Mouse (Mus musculus) testis, adult 10 weeks (tissue): Measurements from ENCODE around the gene Svs1. TPM values are rescaled to one million over a fixed set of nuclear protein-coding genes. Genes with fewer than 3 reads are reported as not detected.

Experiments used
- polyA plus RNA-seq: library from polyadenylated mRNA; stranded (reverse); fragments of 350-450 nt; fragmentation: Illumina TruSeq; extraction: RNeasy Lipid Tissue Mini Kit (QIAGEN cat#74804); gene quantifications from one replicate; pipeline ENCODE4 v1.2.3, GENCODE M21; 2014; ENCODE audit warnings: low read depth, low replicate concordance

The Svs1 gene
- not detected for polyA plus RNA-seq

DNA sequence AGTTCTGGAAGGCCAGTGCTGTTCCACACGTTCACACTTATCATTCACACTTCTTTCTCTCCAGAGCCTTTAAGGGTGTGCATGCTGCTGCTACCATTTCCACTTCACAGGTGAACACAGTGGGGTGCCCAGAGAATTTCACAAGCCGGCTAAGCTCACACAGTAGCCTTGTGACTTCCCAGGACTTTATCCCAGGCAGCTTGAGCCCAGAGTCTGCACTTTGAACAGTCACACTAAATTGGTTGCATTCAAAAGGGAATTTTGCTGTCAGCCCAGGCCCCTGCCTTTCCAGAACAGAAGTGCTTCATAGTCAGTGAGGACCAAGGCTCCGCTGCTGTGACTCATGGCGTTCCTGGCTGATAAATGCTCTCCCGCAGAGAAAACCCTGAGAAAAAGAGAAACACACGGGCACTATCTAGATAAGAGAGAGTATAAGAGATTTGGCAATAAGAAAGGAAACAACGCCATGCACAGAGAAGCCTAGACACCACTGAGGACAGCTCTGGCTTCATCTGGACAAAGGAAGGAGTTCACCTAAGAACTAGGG, at the start of gene Svs1:
Gene Svs1 (plus strand): TSS at position 418 of the 547 bp plus-strand sequence.

GRCm38 (mm10) chr6:48974663-48975062, 12.0 kb upstream of the Svs1 start, which contains the start of gene Doxl2:
Doxl2 (plus strand) TSS chr6:48974963.

DNA sequence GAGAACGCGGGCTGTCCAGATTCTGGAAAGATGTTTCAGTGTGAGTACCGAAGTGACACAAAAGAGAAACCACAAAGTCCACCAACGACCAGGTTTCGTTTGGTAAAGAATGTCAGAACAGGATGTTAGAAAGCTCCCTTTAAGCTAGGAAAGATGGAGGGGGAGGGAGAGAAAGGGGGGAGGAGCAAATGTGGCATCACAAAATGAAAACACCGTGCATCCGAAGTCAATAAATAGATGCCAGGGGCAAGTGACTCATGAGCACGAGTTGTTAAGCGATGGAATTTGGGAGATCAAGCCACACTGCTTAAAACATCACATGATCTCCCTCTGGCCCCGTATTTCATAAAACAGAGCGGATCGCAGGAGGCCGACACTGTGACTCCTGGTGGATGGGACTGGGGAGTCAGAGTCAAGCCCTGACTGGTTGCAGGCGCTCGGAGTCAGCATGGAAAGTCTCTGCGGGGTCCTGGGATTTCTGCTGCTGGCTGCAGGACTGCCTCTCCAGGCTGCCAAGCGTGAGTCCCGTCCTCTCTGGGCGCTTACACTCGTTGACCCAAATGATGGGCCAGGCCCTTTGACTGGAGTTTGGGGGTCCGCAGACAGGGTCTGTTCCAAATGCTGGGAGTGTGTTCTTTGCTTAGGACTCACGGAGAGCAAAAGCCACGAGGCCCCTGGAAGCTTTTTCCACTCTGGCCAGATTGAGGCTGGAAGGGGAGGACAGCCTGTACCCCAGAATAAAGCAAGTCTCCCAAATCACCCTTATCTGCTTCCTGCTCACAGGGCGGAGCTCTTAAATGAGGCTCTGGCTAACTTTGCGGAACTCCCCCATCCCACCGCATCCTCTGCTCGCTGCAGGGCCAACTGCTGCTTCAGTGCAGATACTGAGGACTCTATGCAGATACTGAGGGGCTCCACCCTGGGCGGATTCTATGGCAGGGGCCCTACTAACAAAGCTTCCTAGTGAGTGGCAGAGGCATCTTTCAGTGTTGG, 49.9 kb downstream of the Svs1 start, which contains the start of gene Gpnmb:
Gene Gpnmb (plus strand): TSS at position 272 of the 993 bp plus-strand sequence.

Other genes starting within 250 kb of the Svs1 start
- not detected for gene Gimap1, start 247.8 kb upstream of the Svs1 start, polyA plus RNA-seq
- gene Gimap5, start 240.7 kb upstream of the Svs1 start, polyA plus RNA-seq, result 0.28 TPM
- gene Gimap3, start 216.0 kb upstream of the Svs1 start, polyA plus RNA-seq, result 0.25 TPM
- 14.7 TPM for gene Tmem176a, start 145.9 kb upstream of the Svs1 start, polyA plus RNA-seq
- 7.9 TPM for gene Tmem176b, start 145.4 kb upstream of the Svs1 start, polyA plus RNA-seq
- gene Aoc1, start 114.0 kb upstream of the Svs1 start, polyA plus RNA-seq, result not detected
- gene 1600015I10Rik, start 57.0 kb upstream of the Svs1 start, polyA plus RNA-seq, result not detected
- not detected for gene Doxl2, start 11.9 kb upstream of the Svs1 start, polyA plus RNA-seq
- 0.11 TPM for gene Gpnmb, start 49.7 kb downstream of the Svs1 start, polyA plus RNA-seq
- 16.2 TPM for gene Malsu1, start 86.9 kb downstream of the Svs1 start, polyA plus RNA-seq
- 91.5 TPM for gene Igf2bp3, start 228.1 kb downstream of the Svs1 start, polyA plus RNA-seq